8 mouse cellular contexts compared by ENCODE assay signal in the genomic region with DNA sequence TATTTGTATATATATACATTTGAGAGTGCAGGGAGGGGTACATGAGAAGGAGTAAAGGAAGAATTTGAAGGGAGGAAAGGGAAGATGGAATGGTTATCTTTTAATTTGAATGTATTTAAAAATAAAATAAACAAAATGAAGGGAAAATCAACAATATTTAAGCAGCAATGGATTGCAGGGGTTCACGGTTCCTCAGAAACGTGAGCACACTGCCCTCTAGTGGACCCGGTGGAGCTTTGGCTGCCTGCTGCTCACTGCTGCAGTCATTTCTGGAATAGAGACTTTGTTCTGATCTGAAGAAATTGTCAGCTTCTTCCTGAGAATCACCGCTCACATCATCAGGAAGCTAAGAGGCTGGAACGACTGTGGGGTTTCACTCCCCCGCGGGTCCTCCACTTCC. TPM values are rescaled to one million over a fixed set of nuclear protein-coding genes. Genes with fewer than 3 reads are reported as not detected.
A peak's percentile ranks its signal among the peaks of the same experiment; 100 is the strongest.
DNase-seq lines count a peak whose midpoint lies in the region; ATAC-seq and TF ChIP-seq lines count a peak whose summit lies in the region.

No protein-coding gene starts in this region.

- no peaks in the 10 kb centered on the region for H3K36me3 ChIP-seq in lung, embryonic 14.5 days (ENCODE audit: insufficient read depth)

- no peaks in the 10 kb centered on the region for H3K27me3 ChIP-seq in lung, embryonic 14.5 days (ENCODE audit: insufficient read depth, low read length)

- H3K4me2 ChIP-seq in lung, embryonic 14.5 days = no peak overlapping the region

- intact Hi-C loops in gastrocnemius, postnatal 14 days (cut with DNase I; ENCODE audit: low total_unique reads) = no loop called here

- H3K9me3 ChIP-seq in lung, embryonic 14.5 days (ENCODE audit: low read depth, low read length) = no peaks in the 10 kb centered on the region

- H3K4me3 ChIP-seq in lung, embryonic 14.5 days (ENCODE audit: low read depth, low read length) = no peak overlapping the region

- H3K27ac ChIP-seq in lung, embryonic 14.5 days (ENCODE audit: low read depth) = no peak overlapping the region

- peak; percentile 74 for TF ChIP-seq CTCF in lung, embryonic 14.5 days (IDR thresholded peaks at IDR 0.05; ENCODE audit: low read depth)

- 17% methylated on average over 4 of the region's 7 CpGs for WGBS in lung, embryonic 14.5 days

- peak; percentile 18 for DNase-seq in gastrocnemius, postnatal 14 days
- DNase-seq in gastrocnemius, adult 18-20 months (ENCODE audit: low spot score) = no peak
- DNase-seq in right cerebral cortex, postnatal 4 days = peak; percentile 65
- no peak for DNase-seq in right cerebral cortex, adult 18-20 months
- DNase-seq in lung, embryonic 14.5 days = peak; percentile 82
- DNase-seq in testis, postnatal 10 days (ENCODE audit: low spot score) = peak; percentile 59
- DNase-seq in layer of hippocampus, adult 9-10 months (ENCODE audit: low spot score) = no peak

- H3K4me1 ChIP-seq in lung, embryonic 14.5 days (ENCODE audit: insufficient read depth) = no peaks in the 10 kb centered on the region

- H3K9ac ChIP-seq in lung, embryonic 14.5 days = no peak overlapping the region

- peak; percentile 60; the same call in 1 of the 2 replicates for ATAC-seq in common myeloid progenitor, adult 5-6 weeks (replicated peaks; ENCODE audit: low read depth, poor library complexity, severe bottlenecking)
- peak; percentile 47; the same call in 1 of the 2 replicates for ATAC-seq in lung, embryonic 14.5 days (ENCODE audit: insufficient read depth)

RNA-seq across cellular contexts. Expression of a gene that starts 28.5 kb away (rescaled TPM):
- 100 to 1,000 TPM; 489 to 543 TPM for total RNA-seq in gastrocnemius, postnatal 14 days (2021)
- 100 to 1,000 TPM; 577 to 615 TPM for total RNA-seq in gastrocnemius, adult 18-20 months (2021)
- total RNA-seq in common myeloid progenitor, adult 5-6 weeks (2017) = not detected in 2 replicates
- 0.33 and 0.54 TPM in 2 replicates for polyA plus RNA-seq in lung, embryonic 14.5 days (2014; fragmentation: Nextera tagmentation; extraction: Ambion mirVana)

Comparison
In these comparisons a context has a peak if more than half of its experiments do, and no peak if none do; other contexts are left out.
1. DNase-seq: peak in gastrocnemius, postnatal 14 days (single experiment), right cerebral cortex, postnatal 4 days (single experiment), lung, embryonic 14.5 days (single experiment) and testis, postnatal 10 days (single experiment); none in gastrocnemius, adult 18-20 months (single experiment), right cerebral cortex, adult 18-20 months (single experiment) and layer of hippocampus, adult 9-10 months (single experiment).
2. RNA of a gene that starts 28.5 kb away (total RNA-seq): 577 to 615 TPM in gastrocnemius, adult 18-20 months and 489 to 543 TPM in gastrocnemius, postnatal 14 days; not detected in common myeloid progenitor, adult 5-6 weeks; every median in the first group is over 100 times any median in the second.